ENCODE assay signal across 17 mouse cellular contexts in genomic region chr5:137036211-137036610, GRCm38 (mm10). TPM values are rescaled to one million over a fixed set of nuclear protein-coding genes. Genes with fewer than 3 reads are reported as not detected.
"Had no signal": no experiment of that assay in that cellular context is flagged by ENCODE, and none has a peak within 500 bp of the region (broad histone marks: within the 10 kb centered on the region; RNA-seq: fewer than 3 reads in every experiment).

No protein-coding gene starts in this region.

- DNase-seq: kidney, adult 11 months; kidney, adult 9 months; kidney, postnatal 36 days; lung, adult 18-20 months; lung, postnatal 36 days; midbrain, embryonic 14.5 days; right cerebral cortex, postnatal 14 days had no signal

- H3K4me3 ChIP-seq: limb, embryonic 13.5 days; midbrain, embryonic 10.5 days; myocyte; neural tube, embryonic 15.5 days had no signal

- H3K27ac ChIP-seq: kidney, postnatal 0 days; limb, embryonic 13.5 days; liver, embryonic 14.5 days; midbrain, embryonic 10.5 days; neural tube, embryonic 15.5 days; stomach, postnatal 0 days had no signal

RNA-seq across cellular contexts. Expression of gene Vgf, which starts 10.0 kb away (rescaled TPM):
- total RNA-seq: liver, adult 2 months; megakaryocyte, adult 5-6 weeks had no signal
- polyA plus RNA-seq: liver, adult 2 months had no signal

RNA-seq across cellular contexts. Expression of gene Serpine1, which starts 35.9 kb away (rescaled TPM):
- total RNA-seq: megakaryocyte, adult 5-6 weeks had no signal
- polyA plus RNA-seq: neural tube, embryonic 11.5 days had no signal
